Mouse (Mus musculus) cerebellum, adult 2 months (tissue): ENCODE results near the gene Bpifa3.

Source experiments
- CTCF ChIP-seq: fragments of 200-500 bp; IDR thresholded peaks from 2 replicates; pipeline ENCODE4 v1.5.1; 2011; ENCODE audit warnings: low read depth, mild to moderate bottlenecking, control low read depth, low read length, moderate library complexity, borderline replicate concordance; ENCODE audit not compliant: insufficient read depth
- POLR2A ChIP-seq: fragments of 200-500 bp; IDR thresholded peaks from 2 replicates; pipeline ENCODE4 v1.6.1; 2011; ENCODE audit warnings: low read length, control low read depth, borderline replicate concordance; ENCODE audit not compliant: insufficient read depth

DNA sequence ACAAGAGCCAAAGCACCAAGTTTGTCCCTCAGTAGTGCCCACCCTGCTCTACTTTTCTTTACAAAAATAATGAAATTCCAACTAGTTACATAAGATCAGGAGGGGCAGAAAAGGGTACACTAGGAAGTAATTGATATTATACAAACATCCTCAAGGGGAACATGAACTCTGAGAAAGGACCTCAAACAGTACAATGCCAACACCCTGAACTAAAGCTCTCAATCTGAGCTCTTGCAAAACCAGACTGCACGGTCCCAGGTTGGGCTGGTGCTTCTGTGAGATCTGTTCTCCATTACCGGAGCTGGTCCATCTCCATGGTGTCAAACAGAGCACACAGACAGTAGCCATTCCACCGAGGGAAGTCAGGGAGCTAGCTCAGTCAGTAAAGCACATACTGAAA lies 12.8 kb upstream of the Bpifa3 start:
- TF ChIP-seq POLR2A (no peak), CTCF (no peak)
